ENCODE assay signal across 1 mouse cellular context in genomic region chr3:30999401-31000017, GRCm38 (mm10).
TF ChIP-seq lines count a peak whose summit lies in the region.

No protein-coding gene starts in this region.

TF ChIP-seq in CH12.LX, 34 proteins besides CTCF, POLR2A, EP300 and RAD21:
- TF ChIP-seq ETS1 (conservative IDR thresholded peaks at IDR 0.05; ENCODE audit: low read depth, low read length) = no peak
